Mouse (Mus musculus) G1E (cell line): ENCODE measurements around the gene Zbtb9. TPM values are rescaled to one million over a fixed set of nuclear protein-coding genes. Genes with fewer than 3 reads are reported as not detected.

ENCODE experiments used
- ATAC-seq: 2 replicates; pipeline ENCODE4 v1.8.0; 2016; ENCODE audit warnings: mild to moderate bottlenecking; ENCODE audit not compliant: insufficient number of reproducible peaks, poor library complexity, low FRiP score, severe bottlenecking; ENCODE audit errors: extremely low read depth
- DNase-seq: peaks from one replicate; pipeline ENCODE4 v3.0.0; 2012; ENCODE audit warnings: low spot score
- H3K27me3 ChIP-seq: 2 replicates; pipeline ENCODE4 v1.6.1; 2012; ENCODE audit warnings: mild to moderate bottlenecking, low read length, inconsistent platforms; ENCODE audit not compliant: insufficient read depth
- H3K36me3 ChIP-seq: replicated peaks from 2 replicates; pipeline ENCODE3; 2012; ENCODE audit warnings: mild to moderate bottlenecking, inconsistent platforms
- H3K4me1 ChIP-seq: 2 replicates; pipeline ENCODE4 v1.6.1; 2012; ENCODE audit warnings: low read depth, low read length, inconsistent platforms, mixed read lengths; ENCODE audit not compliant: insufficient read depth
- H3K4me3 ChIP-seq: 2 replicates; pipeline ENCODE4 v1.5.1; 2012; ENCODE audit warnings: low read depth, mild to moderate bottlenecking, inconsistent platforms, low read length, moderate library complexity, mixed read lengths
- H3K9me3 ChIP-seq: replicated peaks from 2 replicates; pipeline ENCODE4 v1.6.1; 2012; ENCODE audit warnings: inconsistent platforms
- CTCF ChIP-seq: IDR thresholded peaks from 2 replicates; pipeline ENCODE4 v1.5.1; 2012; ENCODE audit warnings: low read depth, low read length, inconsistent platforms, mixed read lengths
- GATA1 ChIP-seq: IDR thresholded peaks from 2 replicates; pipeline ENCODE4 v1.6.1; 2012; ENCODE audit warnings: borderline replicate concordance, low read length, inconsistent platforms, mixed read lengths
- GATA2 ChIP-seq: IDR thresholded peaks from 2 replicates; pipeline ENCODE4 v1.6.1; 2012; ENCODE audit warnings: low read depth, low read length, inconsistent platforms, borderline replicate concordance
- POLR2AphosphoS5 ChIP-seq: IDR thresholded peaks from 2 replicates; pipeline ENCODE4 v1.6.1; 2012; ENCODE audit warnings: low read depth, low read length, inconsistent platforms; ENCODE audit not compliant: insufficient replicate concordance
- TAL1 ChIP-seq: conservative IDR thresholded peaks from 2 replicates; pipeline ENCODE4 v1.6.1; 2012; ENCODE audit warnings: low read depth, low read length, inconsistent platforms, mixed read lengths
- polyA plus RNA-seq: library from polyadenylated mRNA; stranded (reverse); fragments of >175 nt; gene quantifications from 2 replicates; pipeline ENCODE4 v1.2.3, GENCODE M21; 2012
- total RNA-seq, 2 experiments: library from RNA; stranded (forward) in 1 of 2; stranded (reverse) in 1 of 2; fragments of 200-1000 nt in 1 of 2; fragments of >200 nt in 1 of 2; fragmentation: Nextera tagmentation in 1 of 2; gene quantifications; 2 replicates each; pipeline ENCODE4 v1.2.3; 2014 to 2017

Gene Zbtb9
- total and polyA plus RNA-seq, 3 experiments: 4.4 to 25.6 (median 11.1) TPM

GRCm38 (mm10) chr17:26951406-26951805, 21.6 kb upstream of the Zbtb9 start:
- Histone ChIP-seq H3K4me1 (peaks cover 75% of the 10 kb centered on the region), H3K27me3 (peaks cover 13% of the 10 kb centered on the region), H3K9me3 (no peaks in the 10 kb centered on the region), H3K36me3 (peaks cover 56% of the 10 kb centered on the region), H3K4me3 (no peak overlapping the region)
- TF ChIP-seq GATA1 (no peak), TAL1 (no peak), POLR2AphosphoS5 (no peak), CTCF (no peak), GATA2 (no peak)
- no peak for ATAC-seq
- DNase-seq: no peak

GRCm38 (mm10) chr17:26951952-26952877, 20.8 kb upstream of the Zbtb9 start:
- no peak for ATAC-seq
- Histone ChIP-seq H3K4me1 (peaks cover 81% of the 10 kb centered on the region), H3K36me3 (peaks cover 54% of the 10 kb centered on the region), H3K27me3 (peaks cover 13% of the 10 kb centered on the region; the same call in 1 of the 2 replicates), H3K9me3 (no peaks in the 10 kb centered on the region), H3K4me3 (no peak overlapping the region)
- DNase-seq: no peak
- TF ChIP-seq POLR2AphosphoS5: no peak
- TF ChIP-seq GATA2: no peak
- TF ChIP-seq CTCF: no peak
- TF ChIP-seq GATA1: no peak
- TF ChIP-seq TAL1: no peak

GRCm38 (mm10) chr17:26953201-26953600, 19.8 kb upstream of the Zbtb9 start:
- no peak for DNase-seq
- Histone ChIP-seq H3K4me3 (no peak overlapping the region), H3K9me3 (no peaks in the 10 kb centered on the region), H3K4me1 (peaks cover 83% of the 10 kb centered on the region), H3K36me3 (peaks cover 58% of the 10 kb centered on the region), H3K27me3 (peaks cover 9% of the 10 kb centered on the region; the same call in 1 of the 2 replicates)
- no peak for TF ChIP-seq GATA1
- no peak for TF ChIP-seq POLR2AphosphoS5
- TF ChIP-seq TAL1: no peak
- no peak for TF ChIP-seq GATA2
- no peak for TF ChIP-seq CTCF
- no peak for ATAC-seq

GRCm38 (mm10) chr17:26953726-26954125, 19.2 kb upstream of the Zbtb9 start:
- no peaks in the 10 kb centered on the region for H3K9me3 ChIP-seq
- no peak overlapping the region; the same call in 1 of the 2 replicates for H3K4me3 ChIP-seq
- peaks cover 9% of the 10 kb centered on the region; the same call in 1 of the 2 replicates for H3K27me3 ChIP-seq
- TF ChIP-seq POLR2AphosphoS5 (no peak), TAL1 (no peak), GATA2 (no peak)
- DNase-seq: no peak
- ATAC-seq: no peak
- peaks cover 63% of the 10 kb centered on the region for H3K36me3 ChIP-seq
- peaks cover 85% of the 10 kb centered on the region for H3K4me1 ChIP-seq

GRCm38 (mm10) chr17:26956309-26956708, 16.7 kb upstream of the Zbtb9 start:
- DNase-seq (no peak), ATAC-seq (no peak)
- peaks cover 87% of the 10 kb centered on the region for H3K4me1 ChIP-seq

GRCm38 (mm10) chr17:26956895-26957294, 16.1 kb upstream of the Zbtb9 start:
- DNase-seq (peak; percentile 72), ATAC-seq (peak; percentile 66)
- TF ChIP-seq TAL1 (peak; percentile 47), GATA2 (no peak), POLR2AphosphoS5 (no peak), CTCF (no peak)
- H3K9me3 ChIP-seq: no peaks in the 10 kb centered on the region
- H3K4me3 ChIP-seq: peak overlapping the region; percentile 59; the same call in 1 of the 2 replicates
- peaks cover 88% of the 10 kb centered on the region for H3K36me3 ChIP-seq
- H3K4me1 ChIP-seq: peaks cover 82% of the 10 kb centered on the region
- H3K27me3 ChIP-seq: no peaks in the 10 kb centered on the region; the same call in 1 of the 2 replicates

More at GRCm38 (mm10) chr17:26956309-26956708, 16.7 kb upstream of the Zbtb9 start:
- Histone ChIP-seq H3K27me3 (no peaks in the 10 kb centered on the region; the same call in 1 of the 2 replicates), H3K4me3 (peak overlapping the region; percentile 59; the same call in 1 of the 2 replicates), H3K36me3 (peaks cover 86% of the 10 kb centered on the region), H3K9me3 (no peaks in the 10 kb centered on the region)
- no peak for TF ChIP-seq POLR2AphosphoS5
- TF ChIP-seq CTCF: no peak
- no peak for TF ChIP-seq GATA1
- no peak for TF ChIP-seq GATA2
- TF ChIP-seq TAL1: no peak
